Mouse (Mus musculus): ENCODE data around the gene Nr4a1. TPM values are rescaled to one million over a fixed set of nuclear protein-coding genes. Genes with fewer than 3 reads are reported as not detected.

Nr4a1 gene
- polyA plus RNA-seq, 1 experiment = 31.9 TPM

GRCm38 (mm10) chr15:101287361-101287760 is 33.3 kb downstream of the Nr4a1 start:
- no peaks in the 10 kb centered on the region for H3K9me3 ChIP-seq (replicated peaks; ENCODE audit: control insufficient read depth, insufficient read depth, low read length, poor library complexity, severe bottlenecking)
- no peak overlapping the region for H3K4me3 ChIP-seq (ENCODE audit: low read depth, low read length)
- no peaks in the 10 kb centered on the region for H3K4me1 ChIP-seq (ENCODE audit: control insufficient read depth, insufficient read depth, low read length)
- no peaks in the 10 kb centered on the region for H3K27me3 ChIP-seq (ENCODE audit: control insufficient read depth, insufficient read depth, low read length, poor library complexity, severe bottlenecking)
- H3K27ac ChIP-seq (ENCODE audit: insufficient read depth, low read length) = no peak overlapping the region
- H3K9ac ChIP-seq (ENCODE audit: low read depth, poor library complexity, severe bottlenecking) = no peak overlapping the region
- TF ChIP-seq CTCF (IDR thresholded peaks at IDR 0.05; ENCODE audit: low read depth, low read length) (no peak), POLR2A (IDR thresholded peaks at IDR 0.05; ENCODE audit: insufficient read depth, low read length) (no peak), EP300 (IDR thresholded peaks at IDR 0.05; ENCODE audit: insufficient read depth, low read depth, low read length) (no peak)
- peaks cover 26% of the 10 kb centered on the region for H3K36me3 ChIP-seq (ENCODE audit: control insufficient read depth, insufficient read depth, low read length, poor library complexity, severe bottlenecking)

- no peak overlapping the region for H3K4me3 ChIP-seq (ENCODE audit: low read depth, low read length)
- H3K9ac ChIP-seq (ENCODE audit: low read depth, poor library complexity, severe bottlenecking) = no peak overlapping the region
- H3K9me3 ChIP-seq (replicated peaks; ENCODE audit: control insufficient read depth, insufficient read depth, low read length, poor library complexity, severe bottlenecking) = no peaks in the 10 kb centered on the region
- TF ChIP-seq CTCF (IDR thresholded peaks at IDR 0.05; ENCODE audit: low read depth, low read length) (no peak), POLR2A (IDR thresholded peaks at IDR 0.05; ENCODE audit: insufficient read depth, low read length) (no peak), EP300 (IDR thresholded peaks at IDR 0.05; ENCODE audit: insufficient read depth, low read depth, low read length) (no peak)
- H3K36me3 ChIP-seq (ENCODE audit: control insufficient read depth, insufficient read depth, low read length, poor library complexity, severe bottlenecking) = peaks cover 26% of the 10 kb centered on the region
- H3K4me1 ChIP-seq (ENCODE audit: control insufficient read depth, insufficient read depth, low read length) = no peaks in the 10 kb centered on the region
- H3K27me3 ChIP-seq (ENCODE audit: control insufficient read depth, insufficient read depth, low read length, poor library complexity, severe bottlenecking) = no peaks in the 10 kb centered on the region
- no peak overlapping the region for H3K27ac ChIP-seq (ENCODE audit: insufficient read depth, low read length)
Measured at GRCm38 (mm10) chr15:101290354-101290753, 36.3 kb downstream of the Nr4a1 start.

GRCm38 (mm10) chr15:101292012-101292411 is 37.9 kb downstream of the Nr4a1 start:
- Histone ChIP-seq H3K4me3 (ENCODE audit: low read depth, low read length) (no peak overlapping the region), H3K36me3 (ENCODE audit: control insufficient read depth, insufficient read depth, low read length, poor library complexity, severe bottlenecking) (peaks cover 24% of the 10 kb centered on the region)
- TF ChIP-seq POLR2A (IDR thresholded peaks at IDR 0.05; ENCODE audit: insufficient read depth, low read length) (no peak), CTCF (IDR thresholded peaks at IDR 0.05; ENCODE audit: low read depth, low read length) (no peak), EP300 (IDR thresholded peaks at IDR 0.05; ENCODE audit: insufficient read depth, low read depth, low read length) (no peak)

GRCm38 (mm10) chr15:101293025-101293621 is 39.1 kb downstream of the Nr4a1 start, which contains the start of gene 6030408B16Rik:
6030408B16Rik (plus strand) TSS chr15:101293212.
- no peak within 1 kb of the TSS for H3K4me3 ChIP-seq (ENCODE audit: low read depth, low read length)

More at GRCm38 (mm10) chr15:101292012-101292411, 37.9 kb downstream of the Nr4a1 start:
- no peaks in the 10 kb centered on the region for H3K27me3 ChIP-seq (ENCODE audit: control insufficient read depth, insufficient read depth, low read length, poor library complexity, severe bottlenecking)
- no peaks in the 10 kb centered on the region for H3K9me3 ChIP-seq (replicated peaks; ENCODE audit: control insufficient read depth, insufficient read depth, low read length, poor library complexity, severe bottlenecking)
- no peaks in the 10 kb centered on the region for H3K4me1 ChIP-seq (ENCODE audit: control insufficient read depth, insufficient read depth, low read length)
- H3K27ac ChIP-seq (ENCODE audit: insufficient read depth, low read length) = no peak overlapping the region
- H3K9ac ChIP-seq (ENCODE audit: low read depth, poor library complexity, severe bottlenecking) = no peak overlapping the region

GRCm38 (mm10) chr15:101294028-101294894 is 40.2 kb downstream of the Nr4a1 start:
- Histone ChIP-seq H3K36me3 (ENCODE audit: control insufficient read depth, insufficient read depth, low read length, poor library complexity, severe bottlenecking) (peaks cover 8% of the 10 kb centered on the region; the same call in 1 of the 2 replicates), H3K9ac (ENCODE audit: low read depth, poor library complexity, severe bottlenecking) (no peak overlapping the region), H3K4me1 (ENCODE audit: control insufficient read depth, insufficient read depth, low read length) (no peaks in the 10 kb centered on the region), H3K4me3 (ENCODE audit: low read depth, low read length) (no peak overlapping the region), H3K27me3 (ENCODE audit: control insufficient read depth, insufficient read depth, low read length, poor library complexity, severe bottlenecking) (no peaks in the 10 kb centered on the region), H3K9me3 (replicated peaks; ENCODE audit: control insufficient read depth, insufficient read depth, low read length, poor library complexity, severe bottlenecking) (no peaks in the 10 kb centered on the region), H3K27ac (ENCODE audit: insufficient read depth, low read length) (no peak overlapping the region)
- TF ChIP-seq CTCF (IDR thresholded peaks at IDR 0.05; ENCODE audit: low read depth, low read length) (no peak), EP300 (IDR thresholded peaks at IDR 0.05; ENCODE audit: insufficient read depth, low read depth, low read length) (no peak), POLR2A (IDR thresholded peaks at IDR 0.05; ENCODE audit: insufficient read depth, low read length) (no peak)

More at GRCm38 (mm10) chr15:101293025-101293621, 39.1 kb downstream of the Nr4a1 start, which contains the start of gene 6030408B16Rik:
- Histone ChIP-seq H3K4me1 (ENCODE audit: control insufficient read depth, insufficient read depth, low read length) (no peaks in the 10 kb centered on the region), H3K9me3 (replicated peaks; ENCODE audit: control insufficient read depth, insufficient read depth, low read length, poor library complexity, severe bottlenecking) (no peaks in the 10 kb centered on the region), H3K36me3 (ENCODE audit: control insufficient read depth, insufficient read depth, low read length, poor library complexity, severe bottlenecking) (peaks cover 17% of the 10 kb centered on the region), H3K27me3 (ENCODE audit: control insufficient read depth, insufficient read depth, low read length, poor library complexity, severe bottlenecking) (no peaks in the 10 kb centered on the region), H3K9ac (ENCODE audit: low read depth, poor library complexity, severe bottlenecking) (no peak within 1 kb of the TSS), H3K27ac (ENCODE audit: insufficient read depth, low read length) (no peak within 1 kb of the TSS)
- TF ChIP-seq CTCF (IDR thresholded peaks at IDR 0.05; ENCODE audit: low read depth, low read length) (no peak), POLR2A (IDR thresholded peaks at IDR 0.05; ENCODE audit: insufficient read depth, low read length) (no peak), EP300 (IDR thresholded peaks at IDR 0.05; ENCODE audit: insufficient read depth, low read depth, low read length) (no peak)

All from ES-Bruce4 (cell line).